Mouse (Mus musculus) thymus, postnatal 0 days (tissue): Measurements from ENCODE around the gene Rdh1. TPM values are rescaled to one million over a fixed set of nuclear protein-coding genes. Genes with fewer than 3 reads are reported as not detected.

ENCODE experiments used
- DNase-seq: peaks from one replicate; pipeline ENCODE4 v3.0.0-alpha.2; 2015; ENCODE audit warnings: low spot score
- polyA plus RNA-seq: library from polyadenylated mRNA; unstranded; fragments of >200 nt; fragmentation: Nextera tagmentation; extraction: Ambion mirVana; gene quantifications from 2 replicates; pipeline ENCODE4 v1.2.1, GENCODE M21; 2015

Gene Rdh1
- polyA plus RNA-seq = 0.03 TPM in 1 of 2 replicates, not detected in the other

GRCm38 (mm10) chr10:127759181-127760110 lies at the start of gene Rdh1, which contains the start of gene Rdh16f1:
TSS of gene Rdh1 (plus strand) at chr10:127759721.
TSS of gene Rdh16f1 (plus strand) at chr10:127759787.
- no peak for DNase-seq

GRCm38 (mm10) chr10:127710331-127710730 lies 49.2 kb upstream of the Rdh1 start:
- DNase-seq = no peak

- no peak for DNase-seq
These were observed 46.8 kb upstream of the Rdh1 start for GRCm38 (mm10) chr10:127712736-127713135.

GRCm38 (mm10) chr10:127721671-127722418 lies 37.7 kb upstream of the Rdh1 start:
- no peak for DNase-seq

GRCm38 (mm10) chr10:127724178-127724577 lies 35.3 kb upstream of the Rdh1 start, which contains the start of gene Tac2:
TSS of gene Tac2 (plus strand) at chr10:127724478.
- no peak for DNase-seq

- no peak for DNase-seq
These were observed 34.4 kb upstream of the Rdh1 start for GRCm38 (mm10) chr10:127725136-127725535.

- DNase-seq = no peak
These were observed 31.1 kb upstream of the Rdh1 start for GRCm38 (mm10) chr10:127728437-127728836.

- no peak for DNase-seq
These were observed 29.1 kb upstream of the Rdh1 start for GRCm38 (mm10) chr10:127730285-127730932.

- no peak for DNase-seq
These were observed 28.6 kb upstream of the Rdh1 start for GRCm38 (mm10) chr10:127730933-127731310.

GRCm38 (mm10) chr10:127731397-127731796 lies 28.1 kb upstream of the Rdh1 start:
- no peak for DNase-seq

- DNase-seq = peak; percentile 15
These were observed 25.1 kb upstream of the Rdh1 start for GRCm38 (mm10) chr10:127734434-127734833.

GRCm38 (mm10) chr10:127736266-127736665 lies 23.3 kb upstream of the Rdh1 start:
- DNase-seq = peak; percentile 7

GRCm38 (mm10) chr10:127736916-127737315 lies 22.6 kb upstream of the Rdh1 start:
- DNase-seq = no peak

GRCm38 (mm10) chr10:127737552-127737951 lies 22.0 kb upstream of the Rdh1 start:
- DNase-seq = no peak

GRCm38 (mm10) chr10:127738151-127738882 lies 21.2 kb upstream of the Rdh1 start:
- peak; percentile 37 for DNase-seq

- peak; percentile 79 for DNase-seq
These were observed 20.3 kb upstream of the Rdh1 start, which contains the start of gene Zbtb39 for GRCm38 (mm10) chr10:127739083-127739660. TSS of gene Zbtb39 (plus strand) at chr10:127739538.

- DNase-seq = peak; percentile 30
These were observed 19.8 kb upstream of the Rdh1 start for GRCm38 (mm10) chr10:127739661-127740161.

GRCm38 (mm10) chr10:127744661-127745060 lies 14.9 kb upstream of the Rdh1 start:
- peak; percentile 53 for DNase-seq

- no peak for DNase-seq
These were observed 13.6 kb upstream of the Rdh1 start for GRCm38 (mm10) chr10:127745886-127746285.

GRCm38 (mm10) chr10:127747254-127747653 lies 12.3 kb upstream of the Rdh1 start:
- no peak for DNase-seq
